Mouse (Mus musculus) heart, postnatal 36 days (tissue): ENCODE measurements around the gene Vti1a. TPM values are rescaled to one million over a fixed set of nuclear protein-coding genes. Genes with fewer than 3 reads are reported as not detected.

ENCODE experiments used
- DNase-seq, 2 experiments: peaks; one replicate each; pipeline ENCODE4 v3.0.0; 2021 to 2022
- intact Hi-C: fragments of 180-260 bp; cut with DNase I; formaldehyde crosslinking; loops from one replicate; pipeline ENCODE4 v1.15.1; 2025
- total RNA-seq, 2 experiments: library from RNA; stranded (reverse); gene quantifications; 2 replicates each; pipeline ENCODE4 v1.2.3; 2021

The Vti1a gene
- total RNA-seq, 2 experiments from 2014 or later = 17.2 to 18.3 TPM

DNA sequence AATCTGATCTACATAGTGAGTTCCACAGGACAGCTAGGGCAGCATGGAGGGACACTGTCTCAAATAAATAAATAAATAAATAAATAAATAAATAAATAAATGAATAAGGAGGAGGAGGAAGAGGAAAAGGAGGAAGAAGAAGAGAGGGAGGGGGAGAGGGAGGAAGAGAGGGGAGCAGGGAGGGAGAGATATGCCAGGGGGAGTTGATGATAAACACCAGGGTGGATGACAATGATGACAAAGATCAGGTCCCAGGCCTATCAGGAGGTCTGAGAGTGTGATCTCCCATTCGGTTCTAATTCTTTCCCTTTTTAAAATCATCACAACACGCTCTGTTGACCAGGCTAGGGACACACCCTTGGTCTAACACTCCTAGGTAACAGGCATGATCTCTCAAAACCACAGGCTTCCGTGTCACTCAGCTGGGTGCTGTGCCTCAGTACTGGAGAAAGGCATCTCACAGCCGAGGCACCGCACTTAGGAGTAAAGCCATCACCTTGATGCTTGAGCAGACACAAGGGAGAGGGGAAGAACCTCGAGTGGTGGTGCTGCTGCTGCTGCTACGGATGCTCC, 336.7 kb downstream of the Vti1a start:
- no peak for DNase-seq
- intact Hi-C loops = no loop called here

DNA sequence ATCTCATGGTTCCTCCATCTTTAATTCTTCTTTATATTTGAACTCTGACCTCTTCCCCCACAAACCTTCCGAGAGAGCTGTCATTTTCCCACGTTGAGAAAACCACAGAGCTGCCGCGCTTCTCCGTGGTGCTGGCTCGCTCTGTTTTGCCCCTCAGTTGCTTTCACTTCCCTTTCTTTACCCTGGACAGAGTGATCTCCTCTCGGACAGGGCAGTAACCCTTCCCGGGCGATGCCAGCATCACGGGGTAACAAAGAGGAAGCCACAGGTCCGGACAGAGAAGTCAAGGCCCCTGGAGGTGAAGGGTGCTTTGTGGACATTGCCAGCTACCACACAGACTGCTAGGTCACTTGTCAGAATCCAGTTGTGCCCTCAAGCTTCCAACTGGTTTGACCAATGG, 344.1 kb downstream of the Vti1a start:
- DNase-seq = peak; percentile 15 to 26
- intact Hi-C loops = no loop called here

DNA sequence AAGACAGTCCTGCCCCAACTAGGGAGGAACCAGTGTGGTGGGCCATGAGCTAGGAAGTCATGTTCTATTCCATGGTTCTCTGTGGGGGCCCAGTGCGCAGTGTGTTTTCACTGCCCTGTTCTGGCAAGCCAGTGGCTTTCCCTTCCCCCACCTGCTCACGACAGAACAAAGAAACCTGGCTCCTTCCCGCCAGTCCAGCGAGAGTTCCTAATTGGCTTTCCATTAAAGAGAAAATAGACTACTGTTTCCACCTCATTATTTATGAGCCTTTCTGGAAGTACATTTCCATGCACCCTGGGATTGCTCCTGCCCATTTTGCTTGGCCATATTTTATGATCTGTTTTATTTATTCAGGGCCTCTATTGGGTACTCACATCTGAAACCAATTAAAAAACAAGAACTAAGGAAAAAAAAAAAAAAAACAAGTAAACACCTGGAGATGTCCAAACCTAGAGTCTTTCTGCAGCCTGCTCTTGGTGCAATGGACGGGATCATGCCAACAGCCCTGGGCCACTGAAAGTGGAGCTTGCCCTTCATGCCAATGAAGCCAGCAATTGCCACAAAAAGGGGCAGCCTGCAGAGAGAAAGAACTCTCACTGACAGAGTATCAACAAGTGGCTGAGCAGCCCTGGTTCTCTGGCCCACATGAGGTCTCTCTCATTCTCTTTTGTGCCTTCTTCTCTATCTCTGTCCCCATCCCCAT, 346.6 kb downstream of the Vti1a start:
- intact Hi-C loops = no loop called here
- DNase-seq = no peak

DNA sequence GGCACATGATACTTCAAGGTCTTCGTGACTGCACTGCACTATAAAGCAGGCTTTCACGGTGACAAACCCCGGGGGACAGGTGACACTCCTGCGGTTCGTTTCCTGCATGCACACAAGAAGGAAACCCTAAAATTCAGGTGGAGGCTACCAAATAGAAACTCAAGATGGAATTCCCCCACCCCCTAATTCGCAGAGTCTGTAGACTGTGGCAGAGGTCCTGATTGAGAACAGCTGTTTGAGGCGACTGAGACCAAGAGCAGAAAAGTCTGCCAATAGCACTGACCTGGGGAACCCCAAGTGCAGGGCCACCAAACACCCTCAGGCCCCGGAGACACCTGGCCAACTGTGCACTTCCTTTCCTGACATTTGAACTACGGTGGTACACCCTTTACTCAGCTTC, 351.7 kb downstream of the Vti1a start:
- DNase-seq = no peak
- intact Hi-C loops = no loop called here

DNA sequence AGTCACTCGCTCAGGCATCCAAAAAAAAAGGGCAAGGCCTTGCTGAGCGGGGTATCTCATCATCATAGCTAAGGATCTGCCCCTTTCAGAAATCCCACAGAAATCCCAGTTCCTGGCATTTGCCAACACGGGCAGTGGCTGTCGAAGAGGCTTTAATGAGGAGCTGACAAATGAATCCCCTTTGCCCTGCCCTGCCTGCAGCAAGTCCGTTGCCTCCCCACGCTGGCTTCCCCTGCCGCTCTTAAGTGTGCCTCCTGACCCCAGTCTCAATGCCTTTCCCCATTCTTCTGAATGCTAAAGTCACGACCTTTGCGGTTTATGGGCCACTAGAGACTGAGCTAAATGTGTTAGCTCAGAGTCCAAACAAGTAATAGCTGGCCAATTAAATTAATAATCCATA, 352.8 kb downstream of the Vti1a start:
- intact Hi-C loops = no loop called here
- no peak for DNase-seq

Other genes with a start within 250 kb of the Vti1a start
- gene Gpam, start 189.1 kb upstream of the Vti1a start, total RNA-seq = 100 to 1,000 TPM; 210 to 250 TPM
- gene Tectb, start 135.6 kb upstream of the Vti1a start, total RNA-seq = under 1 TPM; 0.19 to 0.33 TPM
- under 1 TPM in 1 of 2 experiments, not detected in 1; 0.08 TPM for gene Gucy2g, start 75.1 kb upstream of the Vti1a start, total RNA-seq
- gene Acsl5, start 64.4 kb upstream of the Vti1a start, total RNA-seq = 10 to 100 TPM; 11.8 to 12.0 TPM
- 10 to 100 TPM; 19.3 to 19.9 TPM for gene Zdhhc6, start 263 bp upstream of the Vti1a start, total RNA-seq